Mouse (Mus musculus) limb, embryonic 14.5 days (tissue): ENCODE results near the gene Npm3. TPM values are rescaled to one million over a fixed set of nuclear protein-coding genes. Genes with fewer than 3 reads are reported as not detected.

Experiments used
- ATAC-seq: fragments of 200-750 bp; cut with Nextera tagmentation; 2 replicates; pipeline ENCODE4 v1.8.0; 2017; ENCODE audit warnings: low read depth, moderate number of reproducible peaks, moderate TSS enrichment; ENCODE audit not compliant: low FRiP score
- DNase-seq: peaks from one replicate; pipeline ENCODE4 v3.0.0-alpha.2; 2015; ENCODE audit warnings: low spot score
- H3K27ac ChIP-seq: fragments of 300-500 bp; sonication (generic); replicated peaks from 2 replicates; pipeline ENCODE4 v1.5.1; 2014; ENCODE audit warnings: low read depth, mild to moderate bottlenecking, low read length, moderate library complexity, mixed read lengths
- H3K27me3 ChIP-seq: fragments of 300-500 bp; sonication (generic); 2 replicates; pipeline ENCODE4 v1.6.1; 2014; ENCODE audit warnings: low read length, mixed read lengths; ENCODE audit not compliant: control insufficient read depth, insufficient read depth
- H3K36me3 ChIP-seq: fragments of 300-500 bp; sonication (generic); 2 replicates; pipeline ENCODE4 v1.6.1; 2014; ENCODE audit warnings: mild to moderate bottlenecking, low read length, moderate library complexity, mixed read lengths; ENCODE audit not compliant: control insufficient read depth, insufficient read depth
- H3K4me1 ChIP-seq: fragments of 300-500 bp; sonication (generic); 2 replicates; pipeline ENCODE4 v1.6.1; 2014; ENCODE audit warnings: antibody characterized with exemption, low read length, mixed read lengths; ENCODE audit not compliant: control insufficient read depth, insufficient read depth
- H3K4me2 ChIP-seq: fragments of 300-500 bp; sonication (generic); replicated peaks from 2 replicates; pipeline ENCODE4 v1.6.1; 2014; ENCODE audit warnings: low read depth, mild to moderate bottlenecking, low read length, moderate library complexity; ENCODE audit not compliant: severe bottlenecking
- H3K4me3 ChIP-seq: fragments of 300-500 bp; sonication (generic); replicated peaks from 2 replicates; pipeline ENCODE4 v1.5.1; 2014; ENCODE audit warnings: low read length
- H3K9ac ChIP-seq: fragments of 300-500 bp; sonication (generic); 2 replicates; pipeline ENCODE4 v1.6.1; 2014; ENCODE audit warnings: mild to moderate bottlenecking, low read depth, low read length, moderate library complexity; ENCODE audit not compliant: severe bottlenecking
- H3K9me3 ChIP-seq: fragments of 300-500 bp; sonication (generic); 2 replicates; pipeline ENCODE4 v1.6.1; 2016; ENCODE audit warnings: low read length; ENCODE audit not compliant: control insufficient read depth
- POLR2A ChIP-seq: fragments of 200-500 bp; IDR thresholded peaks from 2 replicates; pipeline ENCODE4 v1.8.0; 2012; ENCODE audit warnings: inconsistent platforms, mild to moderate bottlenecking, moderate library complexity, borderline replicate concordance; ENCODE audit not compliant: insufficient read depth, insufficient read length; ENCODE audit errors: extremely low read depth
- WGBS: fragments of 180-500 bp; shearing (Covaris S2); extraction: QIAGEN DNeasy Blood & Tissue Kit; methylation state at CpG from one replicate; pipeline ENCODE4 v1.1.7; 2014; 5-methylcytosine and 5-hydroxymethylcytosine counted together
- polyA plus RNA-seq, 2 experiments: library from polyadenylated mRNA; depleted of rRNA in 1 of 2; stranded (reverse) in 1 of 2; unstranded in 1 of 2; fragments of >200 nt; fragmentation: Nextera tagmentation in 1 of 2; extraction: Ambion mirVana in 1 of 2; gene quantifications; 2 replicates each; pipeline versions ENCODE4 v1.2.1 to v1.2.3; 2012 to 2014

Npm3 gene
- polyA plus RNA-seq, 2 experiments, result 20.2 to 162 TPM

DNA sequence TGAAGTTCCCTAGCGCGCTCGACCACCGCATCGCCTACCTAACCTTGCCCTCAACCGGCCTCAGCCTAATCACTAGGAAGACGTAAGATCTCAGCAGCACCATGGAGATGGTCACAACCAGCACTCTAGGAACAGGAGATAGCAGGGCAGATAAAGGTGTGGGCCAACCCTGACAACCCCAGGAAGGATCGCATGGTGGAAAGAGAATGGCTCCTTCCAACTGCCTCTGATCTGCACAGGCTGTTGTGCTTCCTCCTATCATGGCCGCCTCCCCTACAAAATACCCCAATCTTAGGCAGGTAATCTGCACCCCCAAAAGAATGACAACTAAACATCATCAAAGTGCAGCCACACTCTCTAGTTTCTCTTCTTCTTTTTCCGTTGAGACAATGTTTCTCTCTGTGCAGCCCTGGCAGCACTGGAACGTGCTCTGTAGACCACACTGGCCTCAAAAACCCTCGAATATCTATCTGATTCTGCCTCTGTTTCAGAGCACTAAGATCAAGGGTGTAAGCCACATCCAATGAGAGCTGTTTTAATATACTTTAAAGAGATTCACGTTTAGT, 31.0 kb upstream of the Npm3 start:
- peaks cover 29% of the 10 kb centered on the region for H3K4me1 ChIP-seq
- ATAC-seq, result no peak
- no peak for DNase-seq
- WGBS, result 86% methylated on average over 13 of the region's 13 CpGs
- peak overlapping the region; percentile 3; the same call in 1 of the 2 replicates for H3K9ac ChIP-seq
- H3K36me3 ChIP-seq, result peaks cover 57% of the 10 kb centered on the region
- no peak for TF ChIP-seq POLR2A
- H3K9me3 ChIP-seq, result no peaks in the 10 kb centered on the region
- H3K4me2 ChIP-seq, result peak overlapping the region; percentile 56; the same call in 1 of the 2 replicates
- H3K4me3 ChIP-seq, result no peak overlapping the region
- no peak overlapping the region for H3K27ac ChIP-seq
- H3K27me3 ChIP-seq, result no peaks in the 10 kb centered on the region

DNA sequence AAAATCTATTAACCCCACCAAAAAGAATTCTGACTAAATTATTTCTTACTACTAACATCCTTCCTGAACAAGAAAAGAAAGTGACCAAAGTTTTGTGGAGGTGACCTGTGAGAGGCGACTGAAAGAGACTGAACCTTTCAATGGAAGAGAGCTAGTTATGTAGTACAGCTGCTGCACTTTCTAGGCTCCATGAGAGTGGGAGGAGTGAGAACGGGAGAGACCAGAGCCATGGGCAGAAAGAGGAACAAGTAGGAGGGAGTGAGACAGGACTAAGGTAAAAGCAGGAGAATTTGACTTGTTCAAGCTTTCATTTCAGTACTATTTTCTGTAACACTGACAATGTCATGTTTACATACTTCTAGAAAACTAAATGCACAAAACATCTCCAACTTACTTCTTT, 26.1 kb upstream of the Npm3 start:
- no peak for ATAC-seq

DNA sequence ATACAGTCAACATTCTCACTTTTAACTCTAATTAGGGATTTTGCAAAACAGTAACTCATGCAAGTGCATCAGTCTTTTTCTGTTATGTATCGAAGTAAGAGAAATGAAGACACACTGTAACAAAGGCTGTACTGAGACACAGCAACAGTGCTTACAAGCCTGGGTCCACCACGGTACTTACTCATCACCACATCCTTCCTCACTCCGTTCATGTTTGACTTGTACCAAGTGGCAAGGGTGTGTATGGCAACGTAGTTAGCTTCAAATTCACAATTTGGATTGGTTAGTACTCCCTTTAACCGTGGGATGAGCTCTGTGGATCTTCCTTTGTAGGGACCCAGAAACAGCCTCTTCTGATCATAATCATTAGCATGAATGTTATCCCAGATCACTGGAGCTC, 22.1 kb upstream of the Npm3 start:
- no peaks in the 10 kb centered on the region for H3K4me1 ChIP-seq
- no peak overlapping the region for H3K27ac ChIP-seq
- H3K9ac ChIP-seq, result no peak overlapping the region
- DNase-seq (no peak), ATAC-seq (no peak)
- H3K36me3 ChIP-seq, result peaks cover 98% of the 10 kb centered on the region
- no peaks in the 10 kb centered on the region for H3K9me3 ChIP-seq
- no peak overlapping the region for H3K4me3 ChIP-seq
- no peak overlapping the region for H3K4me2 ChIP-seq
- no peak for TF ChIP-seq POLR2A
- 95% methylated on average over 5 of the region's 5 CpGs for WGBS
- no peaks in the 10 kb centered on the region for H3K27me3 ChIP-seq

More for the DNA sequence above, 26.1 kb upstream of the Npm3 start:
- no peak for TF ChIP-seq POLR2A
- Histone ChIP-seq H3K9me3 (no peaks in the 10 kb centered on the region), H3K36me3 (peaks cover 98% of the 10 kb centered on the region), H3K4me3 (no peak overlapping the region), H3K9ac (no peak overlapping the region), H3K27me3 (no peaks in the 10 kb centered on the region), H3K27ac (no peak overlapping the region), H3K4me1 (peaks cover 10% of the 10 kb centered on the region; the same call in 1 of the 2 replicates), H3K4me2 (no peak overlapping the region)
- no peak for DNase-seq
- 88% methylated on average over 2 of the region's 2 CpGs for whole genome bisulfite sequencing

DNA sequence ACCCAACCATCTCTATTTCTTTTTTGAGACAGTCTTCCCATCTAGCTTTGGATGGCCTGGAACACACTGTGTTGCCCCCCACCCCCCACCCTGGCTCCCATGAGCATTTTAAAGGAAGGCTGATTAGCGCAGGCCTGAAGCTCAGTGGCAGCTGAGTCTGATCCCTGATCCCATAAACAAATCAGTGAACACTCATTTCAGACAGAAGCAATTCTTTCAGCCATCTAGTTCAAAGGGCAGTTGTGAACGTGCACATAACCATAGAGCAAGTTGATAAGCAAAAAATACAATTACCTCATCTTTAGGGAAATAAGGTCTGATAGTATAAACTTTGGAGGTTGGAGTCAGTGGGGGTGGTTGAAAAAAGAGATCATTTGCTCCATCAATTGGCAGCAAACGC, 11.4 kb upstream of the Npm3 start:
- Histone ChIP-seq H3K9ac (no peak overlapping the region), H3K36me3 (peaks cover 94% of the 10 kb centered on the region), H3K4me1 (no peaks in the 10 kb centered on the region), H3K9me3 (no peaks in the 10 kb centered on the region), H3K27ac (no peak overlapping the region), H3K27me3 (no peaks in the 10 kb centered on the region), H3K4me2 (no peak overlapping the region), H3K4me3 (no peak overlapping the region)
- ATAC-seq (no peak), DNase-seq (no peak)
- WGBS, result 90% methylated on average over 3 of the region's 3 CpGs
- no peak for TF ChIP-seq POLR2A

DNA sequence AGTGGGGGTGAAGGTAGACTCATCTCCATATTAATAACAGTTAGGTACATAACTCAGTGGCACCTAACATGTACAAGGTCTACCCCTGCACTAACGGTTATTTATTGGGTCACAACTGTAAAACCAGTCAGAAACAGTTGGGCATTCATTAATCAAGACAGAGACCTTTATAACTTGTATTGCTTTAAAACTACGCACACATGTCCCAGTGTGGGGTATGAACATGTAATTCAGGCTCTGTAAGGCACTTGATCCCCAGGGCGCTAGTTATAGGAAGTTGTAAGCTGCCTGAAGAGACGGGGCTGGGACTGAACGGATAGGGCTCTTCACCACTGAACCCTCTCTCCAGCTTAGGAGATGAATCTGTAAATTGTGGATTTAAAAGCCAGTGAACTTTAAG, 9.3 kb upstream of the Npm3 start:
- Histone ChIP-seq H3K36me3 (peaks cover 94% of the 10 kb centered on the region), H3K4me2 (no peak overlapping the region), H3K4me3 (no peak overlapping the region), H3K4me1 (no peaks in the 10 kb centered on the region), H3K9ac (no peak overlapping the region), H3K9me3 (no peaks in the 10 kb centered on the region), H3K27ac (no peak overlapping the region), H3K27me3 (no peaks in the 10 kb centered on the region)
- TF ChIP-seq POLR2A, result no peak
- WGBS, result 80% methylated on average over 5 of the region's 5 CpGs
- DNase-seq (no peak), ATAC-seq (no peak)
